Mouse (Mus musculus): ENCODE measurements at regions not wholly inside any gene's neighbourhood (a gene's known extent, or its start where the extent isn't known, plus 50 kb on each side); places are given as distances from the start of the nearest gene placed in this dataset.

GRCm38 (mm10) chr2:172776485-172776884, 163.6 kb downstream of the Bmp7 start:
- DNase-seq (ENCODE audit: low read depth) = peak; percentile 21

GRCm38 (mm10) chr2:172777774-172778173, 162.3 kb downstream of the Bmp7 start:
- DNase-seq (ENCODE audit: low read depth) = peak; percentile 17

GRCm38 (mm10) chr2:172779096-172779495, 161.0 kb downstream of the Bmp7 start:
- DNase-seq (ENCODE audit: low read depth) = no peak

GRCm38 (mm10) chr2:172782686-172783085, 157.4 kb downstream of the Bmp7 start:
- no peak for DNase-seq (ENCODE audit: low read depth)

GRCm38 (mm10) chr2:172786297-172786696, 153.8 kb downstream of the Bmp7 start:
- no peak for DNase-seq (ENCODE audit: low read depth)

GRCm38 (mm10) chr2:172787203-172787944, 152.7 kb downstream of the Bmp7 start:
- no peak for DNase-seq (ENCODE audit: low read depth)

- DNase-seq (ENCODE audit: low read depth) = no peak
These were observed 150.9 kb downstream of the Bmp7 start for GRCm38 (mm10) chr2:172789260-172789659.

- DNase-seq (ENCODE audit: low read depth) = no peak
These were observed 147.6 kb downstream of the Bmp7 start for GRCm38 (mm10) chr2:172792555-172792954.

GRCm38 (mm10) chr2:172793991-172794390, 146.1 kb downstream of the Bmp7 start:
- no peak for DNase-seq (ENCODE audit: low read depth)

GRCm38 (mm10) chr2:172794771-172795170, 145.3 kb downstream of the Bmp7 start:
- DNase-seq (ENCODE audit: low read depth) = no peak

GRCm38 (mm10) chr2:172796104-172796503, 144.0 kb downstream of the Bmp7 start:
- no peak for DNase-seq (ENCODE audit: low read depth)

GRCm38 (mm10) chr2:172796955-172797354, 143.2 kb downstream of the Bmp7 start:
- DNase-seq (ENCODE audit: low read depth) = no peak

- no peak for DNase-seq (ENCODE audit: low read depth)
These were observed 140.2 kb downstream of the Bmp7 start for GRCm38 (mm10) chr2:172799951-172800350.

GRCm38 (mm10) chr2:172800801-172801200, 139.3 kb downstream of the Bmp7 start:
- no peak for DNase-seq (ENCODE audit: low read depth)

- DNase-seq (ENCODE audit: low read depth) = no peak
These were observed 138.3 kb downstream of the Bmp7 start for GRCm38 (mm10) chr2:172801804-172802203.

- no peak for DNase-seq (ENCODE audit: low read depth)
These were observed 132.7 kb downstream of the Bmp7 start for GRCm38 (mm10) chr2:172807446-172807845.

GRCm38 (mm10) chr2:172809306-172809705, 130.8 kb downstream of the Bmp7 start:
- no peak for DNase-seq (ENCODE audit: low read depth)

- DNase-seq (ENCODE audit: low read depth) = no peak
These were observed 126.8 kb downstream of the Bmp7 start for GRCm38 (mm10) chr2:172813319-172813718.

GRCm38 (mm10) chr2:172813906-172814305, 126.2 kb downstream of the Bmp7 start:
- DNase-seq (ENCODE audit: low read depth) = no peak

- no peak for DNase-seq (ENCODE audit: low read depth)
These were observed 125.0 kb downstream of the Bmp7 start for GRCm38 (mm10) chr2:172815146-172815545.

- no peak for DNase-seq (ENCODE audit: low read depth)
These were observed 122.9 kb downstream of the Bmp7 start for GRCm38 (mm10) chr2:172817058-172817745.

All from 416B (cell line).